Mouse (Mus musculus): Measurements from ENCODE around the gene Cracr2b. TPM values are rescaled to one million over a fixed set of nuclear protein-coding genes. Genes with fewer than 3 reads are reported as not detected.

Gene Cracr2b
- total and polyA plus RNA-seq, 3 experiments: 15.4 to 35.0 (median 19.4) TPM

DNA sequence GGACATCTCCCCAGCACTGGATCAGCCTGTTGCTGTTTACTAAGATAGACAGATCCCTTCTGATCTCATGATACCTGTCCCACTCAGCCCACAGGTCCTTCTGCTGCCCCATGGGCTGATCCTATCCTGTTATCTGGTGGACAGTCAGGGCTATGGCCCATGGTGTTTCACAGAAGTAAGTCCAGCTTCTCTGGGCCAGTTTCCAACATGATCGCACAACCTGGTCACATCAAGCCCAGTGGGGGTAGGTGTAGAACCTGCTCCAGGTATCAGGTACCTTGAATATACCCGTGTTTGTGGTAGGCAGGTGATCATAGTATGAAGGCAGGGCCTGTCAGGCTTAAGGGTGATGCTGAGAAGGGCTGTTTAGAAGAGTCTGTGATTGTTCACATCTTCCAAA is 34.5 kb downstream of the Cracr2b start:
- H3K36me3 ChIP-seq (ENCODE audit: control insufficient read depth, insufficient read depth, low read length): no peaks in the 10 kb centered on the region; the same call in 1 of the 2 replicates
- 91% methylated on average over 2 of the region's 2 CpGs for WGBS
- intact Hi-C loops (cut with DNase I): no loop called here

DNA sequence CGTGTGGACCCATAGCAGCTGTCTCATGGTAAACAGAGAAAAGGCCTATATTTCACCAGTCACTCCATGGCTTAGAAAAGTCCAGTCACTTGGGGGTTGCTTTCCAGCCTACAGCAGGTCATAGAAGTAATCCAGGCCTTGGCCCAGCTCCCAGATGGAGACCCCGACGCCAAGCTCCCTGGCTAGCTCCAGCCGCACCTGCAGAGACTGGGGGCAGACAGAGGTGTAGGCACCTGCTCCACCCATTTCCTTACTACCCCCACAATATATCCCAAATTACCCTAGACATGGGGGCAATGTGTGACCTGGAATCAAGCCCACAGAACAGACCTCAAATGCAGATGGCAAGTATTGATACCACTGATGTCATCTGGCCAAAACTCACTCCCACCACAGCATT is 35.0 kb downstream of the Cracr2b start:
- H3K4me3 ChIP-seq: no peak overlapping the region
- TF ChIP-seq EP300 (IDR thresholded peaks at IDR 0.05; ENCODE audit: insufficient read depth, low read depth, low read length) (no peak), POLR2A (IDR thresholded peaks at IDR 0.05; ENCODE audit: insufficient read depth, low read depth, low read length) (no peak), CTCF (IDR thresholded peaks at IDR 0.05) (no peak)
- H3K79me2 ChIP-seq (replicated peaks; ENCODE audit: control insufficient read depth, insufficient read depth, low read length): no peaks in the 10 kb centered on the region
- no peak for DNase-seq
- no peaks in the 10 kb centered on the region for H3K36me3 ChIP-seq (ENCODE audit: control insufficient read depth, insufficient read depth, low read length)
- H3K27ac ChIP-seq: no peak overlapping the region
- 78% methylated on average over 4 of the region's 4 CpGs for WGBS
- no peak overlapping the region for H3K9ac ChIP-seq (ENCODE audit: low read depth, low read length)
- no peaks in the 10 kb centered on the region for H3K27me3 ChIP-seq (ENCODE audit: control insufficient read depth, insufficient read depth, low read length)
- H3K4me1 ChIP-seq (ENCODE audit: control insufficient read depth, insufficient read depth, low read length): peaks cover 1% of the 10 kb centered on the region; the same call in 1 of the 2 replicates
- intact Hi-C loops (cut with DNase I): no loop called here

More for the DNA sequence above, 34.5 kb downstream of the Cracr2b start:
- Histone ChIP-seq H3K79me2 (replicated peaks; ENCODE audit: control insufficient read depth, insufficient read depth, low read length) (no peaks in the 10 kb centered on the region), H3K4me3 (no peak overlapping the region), H3K9ac (ENCODE audit: low read depth, low read length) (no peak overlapping the region), H3K4me1 (ENCODE audit: control insufficient read depth, insufficient read depth, low read length) (peaks cover 1% of the 10 kb centered on the region; the same call in 1 of the 2 replicates), H3K27me3 (ENCODE audit: control insufficient read depth, insufficient read depth, low read length) (no peaks in the 10 kb centered on the region), H3K27ac (no peak overlapping the region)
- TF ChIP-seq CTCF (IDR thresholded peaks at IDR 0.05) (no peak), POLR2A (IDR thresholded peaks at IDR 0.05; ENCODE audit: insufficient read depth, low read depth, low read length) (no peak), EP300 (IDR thresholded peaks at IDR 0.05; ENCODE audit: insufficient read depth, low read depth, low read length) (no peak)
- DNase-seq: no peak

DNA sequence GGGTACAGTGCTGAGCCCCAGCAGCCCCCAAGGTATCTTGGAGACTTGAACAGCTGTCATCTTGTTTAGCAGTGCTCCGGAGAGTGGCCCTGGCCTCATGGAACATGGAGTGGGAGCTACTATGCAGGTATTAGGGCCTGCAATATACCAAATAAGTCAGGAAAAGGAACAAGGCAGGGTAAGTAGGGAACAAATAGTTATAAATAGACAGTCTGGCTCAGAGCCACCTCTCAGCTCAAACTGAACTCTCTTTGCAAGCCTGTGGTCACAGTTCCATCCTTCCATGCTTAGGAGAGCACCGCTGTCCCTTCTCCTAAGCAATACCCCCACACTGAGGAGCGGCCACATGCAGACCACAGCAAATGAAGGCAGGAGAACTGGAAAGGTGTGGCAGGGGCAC is 36.7 kb downstream of the Cracr2b start:
- H3K4me3 ChIP-seq: no peak overlapping the region
- H3K36me3 ChIP-seq (ENCODE audit: control insufficient read depth, insufficient read depth, low read length): no peaks in the 10 kb centered on the region
- H3K4me1 ChIP-seq (ENCODE audit: control insufficient read depth, insufficient read depth, low read length): peaks cover 1% of the 10 kb centered on the region; the same call in 1 of the 2 replicates
- intact Hi-C loops (cut with DNase I): no loop called here
- no peaks in the 10 kb centered on the region for H3K79me2 ChIP-seq (replicated peaks; ENCODE audit: control insufficient read depth, insufficient read depth, low read length)
- no peak overlapping the region for H3K9ac ChIP-seq (ENCODE audit: low read depth, low read length)
- peak overlapping the region; percentile 61 for H3K27ac ChIP-seq
- DNase-seq: no peak
- H3K27me3 ChIP-seq (ENCODE audit: control insufficient read depth, insufficient read depth, low read length): no peaks in the 10 kb centered on the region
- no peak for TF ChIP-seq POLR2A (IDR thresholded peaks at IDR 0.05; ENCODE audit: insufficient read depth, low read depth, low read length)
- 56% methylated on average over 3 of the region's 3 CpGs for WGBS

DNA sequence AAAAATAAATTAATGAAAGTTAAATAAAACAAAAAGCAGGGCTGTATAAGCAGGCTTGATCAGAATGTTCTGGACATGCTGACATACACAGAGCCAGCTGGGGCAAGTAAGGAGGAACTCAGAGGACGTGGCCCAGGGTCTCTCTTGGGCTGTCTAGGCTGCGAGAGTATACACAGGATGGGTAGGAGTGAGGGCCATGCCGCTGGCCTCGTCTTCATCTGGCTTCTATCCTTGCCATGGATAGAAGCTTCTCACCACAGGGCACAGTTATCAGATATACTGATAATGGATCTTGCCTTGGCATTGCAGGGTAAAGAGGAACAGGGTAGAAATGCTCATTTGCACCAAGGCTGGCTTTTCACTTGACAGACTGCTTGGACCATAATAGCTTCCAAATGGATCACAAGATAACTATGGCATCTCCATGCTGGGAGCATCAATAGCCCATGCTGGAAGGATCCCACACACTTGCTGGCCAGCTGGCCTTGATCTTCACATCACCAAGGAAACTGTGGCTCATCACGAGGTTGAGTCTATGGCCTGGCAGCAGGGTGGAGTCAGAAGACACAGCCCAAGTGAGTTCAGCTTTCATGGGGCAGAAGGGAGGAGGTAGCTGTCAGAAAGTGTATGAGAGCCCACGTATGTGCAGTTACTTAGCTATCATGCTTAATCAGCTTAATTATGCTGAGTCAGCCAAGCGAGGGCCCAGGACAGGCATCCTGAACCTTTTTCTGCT is 41.1 kb downstream of the Cracr2b start:
- TF ChIP-seq CTCF (IDR thresholded peaks at IDR 0.05) (no peak), POLR2A (IDR thresholded peaks at IDR 0.05; ENCODE audit: insufficient read depth, low read depth, low read length) (no peak)
- H3K27me3 ChIP-seq (ENCODE audit: control insufficient read depth, insufficient read depth, low read length): no peaks in the 10 kb centered on the region
- H3K4me1 ChIP-seq (ENCODE audit: control insufficient read depth, insufficient read depth, low read length): peaks cover 1% of the 10 kb centered on the region; the same call in 1 of the 2 replicates
- no peak overlapping the region for H3K9ac ChIP-seq (ENCODE audit: low read depth, low read length)
- no peak for DNase-seq
- no peak overlapping the region for H3K27ac ChIP-seq
- intact Hi-C loops (cut with DNase I): no loop called here
- WGBS: 88% methylated on average over 7 of the region's 7 CpGs
- no peak overlapping the region for H3K4me3 ChIP-seq
- no peaks in the 10 kb centered on the region for H3K79me2 ChIP-seq (replicated peaks; ENCODE audit: control insufficient read depth, insufficient read depth, low read length)
- H3K36me3 ChIP-seq (ENCODE audit: control insufficient read depth, insufficient read depth, low read length): no peaks in the 10 kb centered on the region

DNA sequence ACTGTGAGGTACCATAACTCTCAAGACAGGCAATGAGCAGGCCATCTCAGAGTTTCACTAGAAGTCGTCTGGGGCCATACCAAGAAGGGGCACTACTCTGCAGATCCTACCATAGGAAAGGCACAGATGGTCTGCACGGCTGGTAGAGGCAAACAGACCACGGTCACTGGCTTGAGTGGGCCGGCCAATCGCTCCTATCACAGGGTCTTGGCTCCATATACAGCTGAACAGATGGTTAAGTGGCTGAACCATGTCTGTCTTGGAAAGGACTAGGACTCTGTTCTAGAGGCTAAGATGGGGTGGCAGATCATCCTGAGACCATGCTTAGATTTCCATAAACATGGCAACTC is 41.6 kb downstream of the Cracr2b start:
- 97% methylated on average over 5 of the region's 5 CpGs for WGBS
- peaks cover 1% of the 10 kb centered on the region; the same call in 1 of the 2 replicates for H3K4me1 ChIP-seq (ENCODE audit: control insufficient read depth, insufficient read depth, low read length)
- DNase-seq: no peak
- H3K36me3 ChIP-seq (ENCODE audit: control insufficient read depth, insufficient read depth, low read length): no peaks in the 10 kb centered on the region
- TF ChIP-seq POLR2A (IDR thresholded peaks at IDR 0.05; ENCODE audit: insufficient read depth, low read depth, low read length) (no peak), CTCF (IDR thresholded peaks at IDR 0.05) (no peak), EP300 (IDR thresholded peaks at IDR 0.05; ENCODE audit: insufficient read depth, low read depth, low read length) (no peak)
- intact Hi-C loops (cut with DNase I): no loop called here
- no peak overlapping the region for H3K4me3 ChIP-seq
- H3K9ac ChIP-seq (ENCODE audit: low read depth, low read length): no peak overlapping the region
- no peaks in the 10 kb centered on the region for H3K79me2 ChIP-seq (replicated peaks; ENCODE audit: control insufficient read depth, insufficient read depth, low read length)
- H3K27ac ChIP-seq: no peak overlapping the region
- no peaks in the 10 kb centered on the region for H3K27me3 ChIP-seq (ENCODE audit: control insufficient read depth, insufficient read depth, low read length)

DNA sequence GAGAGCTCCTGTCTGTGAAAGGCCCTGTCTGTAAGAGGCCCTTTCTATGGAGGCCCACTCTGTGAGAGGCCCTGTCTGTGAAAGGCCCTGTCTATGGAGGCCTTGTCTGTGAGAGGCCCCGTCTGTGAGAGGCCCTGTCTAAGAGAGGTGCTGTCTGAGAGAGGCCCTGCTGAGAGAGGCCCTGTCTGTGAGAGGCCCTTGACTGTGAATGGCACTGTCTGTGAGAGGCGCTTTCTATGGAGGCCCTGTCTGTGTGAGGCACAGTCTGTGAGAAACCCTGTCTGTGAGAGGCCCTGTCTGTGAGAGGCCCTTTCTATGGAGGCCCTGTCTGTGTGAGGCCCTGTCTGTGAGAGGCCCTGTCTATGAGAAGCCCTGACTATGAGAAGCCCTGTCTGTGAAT is 45.4 kb downstream of the Cracr2b start:
- Histone ChIP-seq H3K27ac (no peak overlapping the region), H3K36me3 (ENCODE audit: control insufficient read depth, insufficient read depth, low read length) (no peaks in the 10 kb centered on the region), H3K4me1 (ENCODE audit: control insufficient read depth, insufficient read depth, low read length) (no peaks in the 10 kb centered on the region; the same call in 1 of the 2 replicates), H3K79me2 (replicated peaks; ENCODE audit: control insufficient read depth, insufficient read depth, low read length) (no peaks in the 10 kb centered on the region), H3K9ac (ENCODE audit: low read depth, low read length) (no peak overlapping the region), H3K4me3 (no peak overlapping the region), H3K27me3 (ENCODE audit: control insufficient read depth, insufficient read depth, low read length) (no peaks in the 10 kb centered on the region)
- 98% methylated on average over 2 of the region's 2 CpGs for WGBS
- DNase-seq: no peak
- intact Hi-C loops (cut with DNase I): no loop called here
- TF ChIP-seq CTCF (IDR thresholded peaks at IDR 0.05) (no peak), POLR2A (IDR thresholded peaks at IDR 0.05; ENCODE audit: insufficient read depth, low read depth, low read length) (no peak), EP300 (IDR thresholded peaks at IDR 0.05; ENCODE audit: insufficient read depth, low read depth, low read length) (no peak)
